Mouse (Mus musculus) bone marrow macrophage, adult 2 months (primary cell): Measurements from ENCODE around the gene Trip10.

Source experiments
- CTCF ChIP-seq: IDR thresholded peaks from 2 replicates; pipeline ENCODE4 v1.5.1; 2012; ENCODE audit warnings: low read depth, mild to moderate bottlenecking, low read length, moderate library complexity
- POLR2A ChIP-seq: IDR thresholded peaks from 2 replicates; pipeline ENCODE4 v1.6.1; 2012; ENCODE audit warnings: mild to moderate bottlenecking, low read depth, low read length, borderline replicate concordance

- TF ChIP-seq CTCF (no peak), POLR2A (no peak)
Measured at GRCm38 (mm10) chr17:57286718-57287355, 37.6 kb downstream of the Trip10 start.
